Mouse (Mus musculus): ENCODE results near the gene Fermt2. TPM values are rescaled to one million over a fixed set of nuclear protein-coding genes. Genes with fewer than 3 reads are reported as not detected.

Fermt2 gene
- 138 and 147 TPM in 2 replicates for polyA plus RNA-seq (2015; fragmentation: Nextera tagmentation; extraction: Ambion mirVana)

DNA sequence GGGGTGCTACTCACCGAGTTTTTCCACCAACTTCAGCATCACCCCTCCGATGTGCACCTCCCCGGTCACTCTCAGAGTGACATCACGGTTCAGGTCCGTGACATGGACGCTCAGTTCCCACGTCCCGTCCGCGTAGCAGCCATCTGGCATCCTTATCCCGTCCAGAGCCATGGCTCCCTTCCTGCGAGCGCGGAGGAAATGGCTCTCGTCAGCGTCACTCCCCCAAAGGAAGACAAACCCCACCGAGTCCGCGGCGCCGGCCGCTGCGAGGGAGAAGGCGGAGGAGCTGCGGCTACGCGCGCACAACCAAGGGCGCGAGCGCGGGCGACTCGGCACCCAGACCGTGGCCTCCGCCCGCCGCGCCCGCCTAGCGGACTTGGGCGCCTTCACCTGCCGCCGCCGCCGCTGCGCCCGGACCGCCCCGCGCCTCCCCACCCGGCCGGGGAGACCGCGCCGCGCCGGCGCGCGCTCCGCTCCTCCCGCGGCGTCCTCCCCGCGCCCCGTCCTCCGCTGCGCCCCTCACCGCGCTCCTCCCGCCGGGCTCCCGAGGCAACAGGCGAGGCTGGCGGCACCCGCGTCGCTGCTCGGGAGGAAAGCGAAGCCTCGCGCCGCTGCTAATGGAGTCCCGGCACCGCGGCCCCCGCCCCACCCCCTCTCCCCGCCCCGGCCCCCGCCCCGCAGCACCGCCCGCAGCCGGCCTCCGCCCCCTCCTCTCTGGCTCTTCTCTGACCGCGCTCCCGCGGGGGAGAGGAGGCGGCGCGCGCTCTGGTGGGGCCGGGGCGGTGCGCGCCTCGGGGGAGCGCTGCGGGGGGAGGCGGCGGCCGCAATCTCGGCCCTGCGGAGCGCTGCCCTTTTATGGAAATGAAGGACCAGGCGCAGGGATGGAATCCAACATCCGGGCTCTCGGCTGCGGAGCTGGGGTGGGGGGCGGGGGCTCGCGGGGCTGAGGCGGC, at the start of gene Fermt2:
Gene Fermt2 (minus strand): TSS at position 708 of the 953 bp plus-strand sequence.
- no peaks in the 10 kb centered on the region for H3K36me3 ChIP-seq
- WGBS = under 1% methylated on average over 62 of the region's 126 CpGs
- H3K4me2 ChIP-seq (replicated peaks) = peak within 1 kb of the TSS; percentile 78
- H3K9ac ChIP-seq = peak within 1 kb of the TSS; percentile 90
- no peaks in the 10 kb centered on the region for H3K27me3 ChIP-seq
- peak within 1 kb of the TSS; percentile 77 for H3K4me3 ChIP-seq
- peak; percentile 88 for ATAC-seq (ENCODE audit: low FRiP score, low read depth)
- H3K27ac ChIP-seq = peak within 1 kb of the TSS; percentile 97
- peaks cover 33% of the 10 kb centered on the region for H3K4me1 ChIP-seq
- H3K9me3 ChIP-seq = no peaks in the 10 kb centered on the region

DNA sequence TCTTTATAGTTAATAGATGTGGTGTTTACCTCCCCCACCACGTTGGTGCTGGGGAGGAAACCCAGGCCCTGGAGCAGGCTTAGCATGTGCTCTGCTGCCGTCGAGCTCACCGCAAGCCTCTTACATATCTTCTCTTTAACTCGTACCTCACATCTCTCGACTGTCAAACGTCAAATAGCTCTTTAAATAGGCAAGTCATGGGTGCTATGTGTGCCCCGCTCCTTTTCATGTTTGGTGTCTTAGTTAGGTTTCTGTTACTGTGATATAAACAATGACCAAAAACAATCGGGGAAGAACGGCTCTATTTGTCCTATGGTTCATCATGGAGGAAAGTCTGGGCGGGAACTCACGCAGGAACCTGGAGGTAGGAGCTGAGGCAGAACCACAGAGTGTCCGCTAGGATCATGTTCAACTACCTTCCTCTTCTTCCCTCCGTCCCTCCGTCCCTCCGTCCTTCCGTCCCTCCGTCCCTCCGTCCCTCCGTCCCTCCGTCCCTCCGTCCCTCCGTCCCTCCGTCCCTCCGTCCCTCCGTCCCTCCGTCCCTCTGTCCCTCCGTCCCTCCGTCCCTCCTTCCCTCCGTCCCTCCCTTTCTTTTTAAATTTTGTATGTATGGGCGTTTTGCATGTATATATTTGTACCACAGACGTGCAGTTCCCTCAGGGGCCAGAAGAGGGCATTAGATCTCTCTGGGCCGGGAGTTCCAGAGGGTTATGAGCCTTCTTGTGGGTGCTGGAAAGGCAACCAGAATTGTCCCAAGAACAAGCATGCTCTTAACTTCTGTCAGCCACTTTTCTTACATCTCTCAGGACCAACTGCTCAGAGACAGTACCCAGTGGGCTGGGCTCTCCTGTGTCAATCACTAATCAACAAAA, 36.4 kb upstream of the Fermt2 start:
- H3K4me3 ChIP-seq = peak overlapping the region; percentile 30
- no peaks in the 10 kb centered on the region for H3K27me3 ChIP-seq
- no peaks in the 10 kb centered on the region for H3K36me3 ChIP-seq
- H3K9me3 ChIP-seq = no peaks in the 10 kb centered on the region
- peaks cover 29% of the 10 kb centered on the region for H3K4me1 ChIP-seq
- H3K27ac ChIP-seq = peak overlapping the region; percentile 95
- 20% methylated on average over 28 of the region's 33 CpGs for WGBS
- no peak; the same call in 1 of the 2 replicates for ATAC-seq (ENCODE audit: low FRiP score, low read depth)
- H3K9ac ChIP-seq = peak overlapping the region; percentile 2
- peak overlapping the region; percentile 58 for H3K4me2 ChIP-seq (replicated peaks)

DNA sequence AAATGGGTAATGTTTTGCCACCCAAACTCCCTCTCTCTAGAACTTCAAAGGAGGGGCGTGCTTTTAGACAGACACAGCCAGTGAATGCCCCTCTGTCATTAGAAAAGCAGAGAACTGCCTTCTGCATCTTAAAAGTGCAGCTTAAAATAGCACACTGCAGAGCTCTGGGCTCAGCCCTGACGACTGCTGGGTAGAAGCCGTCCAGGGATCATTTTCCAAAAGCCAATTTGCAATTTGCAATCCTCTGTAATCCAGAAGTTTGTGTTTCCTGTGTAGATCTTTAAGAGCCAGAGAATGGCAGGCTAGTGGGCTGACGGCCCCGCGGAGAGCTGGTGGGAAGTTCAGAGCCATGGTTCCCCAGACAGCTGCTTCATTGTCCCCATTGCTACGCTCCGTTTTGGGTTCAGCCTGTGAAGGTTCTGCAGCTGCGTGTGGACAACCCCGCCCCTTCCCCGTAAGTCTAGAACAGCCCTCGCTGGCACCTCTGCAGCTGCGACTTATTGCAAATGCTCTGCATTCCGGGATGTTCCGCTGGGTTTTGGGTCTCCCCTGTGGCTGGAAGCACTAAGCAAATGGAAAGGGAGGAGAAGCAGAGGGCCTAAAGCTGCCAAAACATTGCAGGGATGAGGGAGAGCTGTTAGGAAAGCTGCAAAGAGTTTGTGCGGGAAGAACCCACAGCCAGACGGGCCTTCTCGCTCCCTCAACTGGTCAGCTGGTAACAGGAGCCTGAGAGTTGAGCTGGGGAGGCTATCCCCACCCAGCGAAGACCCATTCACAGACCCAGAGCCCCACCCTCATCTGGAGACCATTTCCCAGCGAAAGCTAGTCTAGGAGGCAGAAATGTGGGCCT, 35.5 kb upstream of the Fermt2 start:
- WGBS = 4% methylated on average over 20 of the region's 20 CpGs
- peak; percentile 86 for ATAC-seq (ENCODE audit: low FRiP score, low read depth)
- peak overlapping the region; percentile 30 for H3K4me3 ChIP-seq

DNA sequence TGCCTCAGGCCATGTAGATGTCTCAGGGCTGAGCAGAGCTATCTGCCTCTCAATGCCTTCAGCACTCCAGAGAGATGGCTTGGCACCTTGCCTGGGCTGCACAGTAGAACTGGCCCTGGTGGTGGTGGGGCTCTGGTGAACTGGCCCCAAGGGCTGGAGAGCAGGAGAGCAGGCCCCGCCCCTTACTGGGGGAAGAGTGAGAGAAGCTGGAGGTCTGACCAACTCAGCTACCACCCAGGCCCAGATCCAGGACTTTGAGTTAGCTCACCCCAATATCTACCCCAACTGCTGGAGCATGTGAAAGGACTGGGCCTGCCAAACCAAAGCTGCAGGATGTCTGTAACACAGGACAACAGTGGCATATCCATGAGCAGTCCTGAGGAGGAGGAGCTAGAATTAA, 33.7 kb upstream of the Fermt2 start:
- ATAC-seq (ENCODE audit: low FRiP score, low read depth) = peak; percentile 20; the same call in 1 of the 2 replicates
- no peak overlapping the region for H3K4me3 ChIP-seq
- no peak overlapping the region for H3K4me2 ChIP-seq (replicated peaks)
- H3K4me1 ChIP-seq = peaks cover 29% of the 10 kb centered on the region
- no peaks in the 10 kb centered on the region for H3K9me3 ChIP-seq
- 0 out of 2 replicates have a peak overlapping the region, but pooled peaks have one; percentile 48 for H3K27ac ChIP-seq
- H3K27me3 ChIP-seq = no peaks in the 10 kb centered on the region
- H3K36me3 ChIP-seq = no peaks in the 10 kb centered on the region
- 86% methylated on average over 1 of the region's 1 CpGs for WGBS
- H3K9ac ChIP-seq = no peak overlapping the region

More for the DNA sequence above, 35.5 kb upstream of the Fermt2 start:
- Histone ChIP-seq H3K27me3 (no peaks in the 10 kb centered on the region), H3K9ac (no peak overlapping the region; the same call in 1 of the 2 replicates), H3K4me1 (peaks cover 29% of the 10 kb centered on the region), H3K36me3 (no peaks in the 10 kb centered on the region), H3K4me2 (replicated peaks) (peak overlapping the region; percentile 58), H3K27ac (peak overlapping the region; percentile 95), H3K9me3 (no peaks in the 10 kb centered on the region)

DNA sequence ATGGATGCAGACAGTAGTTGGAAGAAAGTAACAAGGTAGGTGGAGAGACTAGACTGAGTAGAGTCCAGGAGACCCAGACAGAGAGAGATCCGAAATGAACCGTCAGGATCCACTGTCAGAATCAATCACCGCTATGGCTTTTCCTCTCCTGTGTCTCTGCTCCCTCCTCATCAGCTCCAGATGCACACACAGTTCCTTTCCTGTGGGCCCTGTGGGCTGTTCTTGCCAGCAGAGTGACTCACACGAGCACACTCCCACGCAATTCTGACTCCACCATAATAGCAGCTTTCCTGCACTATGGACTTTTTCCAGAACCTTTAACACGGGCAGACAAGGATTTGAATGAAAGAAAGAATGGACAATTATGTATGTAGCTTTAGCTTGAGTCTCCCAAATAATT, 31.8 kb upstream of the Fermt2 start:
- Histone ChIP-seq H3K4me1 (peaks cover 29% of the 10 kb centered on the region), H3K27ac (no peak overlapping the region), H3K9me3 (0 out of 2 replicates have a peak, but pooled peaks cover 1% of the 10 kb centered on the region), H3K4me2 (replicated peaks) (no peak overlapping the region), H3K9ac (no peak overlapping the region), H3K27me3 (no peaks in the 10 kb centered on the region), H3K4me3 (no peak overlapping the region), H3K36me3 (no peaks in the 10 kb centered on the region)
- ATAC-seq (ENCODE audit: low FRiP score, low read depth) = no peak
- 70% methylated on average over 6 of the region's 6 CpGs for WGBS

DNA sequence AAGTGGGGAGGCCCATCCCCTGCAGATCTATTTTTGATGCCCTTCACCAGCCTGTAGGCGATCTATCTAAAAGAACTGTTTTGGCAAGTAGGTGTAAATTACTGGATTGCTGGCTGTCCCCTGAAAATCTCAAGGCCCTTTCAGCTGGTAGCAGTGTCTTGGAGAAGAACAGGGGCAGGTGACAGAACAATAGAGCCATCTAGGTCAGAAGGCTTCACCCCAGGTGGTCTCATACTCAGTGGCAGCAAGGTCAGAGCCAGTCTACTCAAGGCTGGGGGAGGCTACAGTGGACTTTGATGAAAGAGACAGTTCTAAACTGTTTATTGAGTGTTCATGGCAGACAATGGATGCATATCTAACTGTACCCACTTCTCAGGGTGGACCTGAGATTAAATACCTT, 29.1 kb upstream of the Fermt2 start:
- Histone ChIP-seq H3K4me3 (no peak overlapping the region), H3K36me3 (no peaks in the 10 kb centered on the region), H3K4me2 (replicated peaks) (no peak overlapping the region), H3K9ac (no peak overlapping the region), H3K4me1 (peaks cover 11% of the 10 kb centered on the region), H3K27me3 (no peaks in the 10 kb centered on the region), H3K9me3 (peaks cover 6% of the 10 kb centered on the region; the same call in 1 of the 2 replicates), H3K27ac (no peak overlapping the region)
- WGBS = 92% methylated on average over 1 of the region's 1 CpGs
- no peak for ATAC-seq (ENCODE audit: low FRiP score, low read depth)

DNA sequence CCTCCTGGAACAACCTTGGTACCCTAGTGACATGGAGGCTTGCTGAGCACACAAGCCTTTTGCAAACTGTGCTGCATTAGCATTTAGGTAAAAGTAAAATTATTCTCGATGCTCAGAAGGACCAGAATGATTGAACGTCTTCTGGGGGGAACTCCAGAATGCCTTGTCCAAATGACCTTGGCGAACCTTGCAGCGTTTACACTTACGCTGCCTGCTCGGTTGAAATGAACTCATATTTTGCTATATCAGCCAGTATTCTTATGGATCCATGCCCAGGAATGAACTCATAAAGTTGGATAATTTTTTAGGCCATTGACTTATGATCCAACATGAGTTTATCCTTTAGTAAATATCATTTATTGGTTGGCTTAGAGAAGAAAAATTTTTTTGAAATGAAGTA, 24.4 kb upstream of the Fermt2 start:
- no peak overlapping the region for H3K4me3 ChIP-seq
- ATAC-seq (ENCODE audit: low FRiP score, low read depth) = no peak
- 0 out of 2 replicates have a peak overlapping the region, but pooled peaks have one; percentile 6 for H3K27ac ChIP-seq
- 0 out of 2 replicates have a peak, but pooled peaks cover 7% of the 10 kb centered on the region for H3K4me1 ChIP-seq
- no peaks in the 10 kb centered on the region for H3K36me3 ChIP-seq
- H3K9me3 ChIP-seq = peaks cover 6% of the 10 kb centered on the region; the same call in 1 of the 2 replicates
- no peak overlapping the region for H3K9ac ChIP-seq
- 85% methylated on average over 6 of the region's 6 CpGs for WGBS
- H3K27me3 ChIP-seq = no peaks in the 10 kb centered on the region
- no peak overlapping the region for H3K4me2 ChIP-seq (replicated peaks)

DNA sequence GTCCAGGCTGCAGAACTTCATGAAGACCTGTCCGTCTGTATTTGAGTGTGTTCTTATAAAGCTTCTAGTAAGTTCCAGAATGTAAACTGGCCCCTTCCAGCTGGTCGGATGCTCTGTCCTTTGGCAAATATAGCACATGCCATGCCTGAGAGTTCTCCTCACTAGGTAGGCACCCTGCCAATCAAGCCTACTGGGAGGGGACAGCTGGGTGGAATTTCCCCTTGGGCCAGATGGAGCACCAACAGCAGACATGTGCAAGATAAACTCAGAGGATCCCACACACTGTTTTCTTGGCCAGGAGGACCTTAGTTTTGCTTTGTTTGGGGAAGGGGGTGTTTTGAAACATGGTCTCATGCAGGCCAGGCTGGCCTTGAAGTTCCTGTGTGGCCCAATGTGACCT, 23.9 kb upstream of the Fermt2 start:
- no peaks in the 10 kb centered on the region for H3K36me3 ChIP-seq
- no peak overlapping the region for H3K9ac ChIP-seq
- no peak overlapping the region for H3K4me2 ChIP-seq (replicated peaks)
- H3K27ac ChIP-seq = 0 out of 2 replicates have a peak overlapping the region, but pooled peaks have one; percentile 6
- H3K4me1 ChIP-seq = 0 out of 2 replicates have a peak, but pooled peaks cover 7% of the 10 kb centered on the region
- no peak for ATAC-seq (ENCODE audit: low FRiP score, low read depth)
- H3K4me3 ChIP-seq = no peak overlapping the region
- H3K9me3 ChIP-seq = peaks cover 6% of the 10 kb centered on the region; the same call in 1 of the 2 replicates
- 86% methylated on average over 2 of the region's 2 CpGs for WGBS
- H3K27me3 ChIP-seq = no peaks in the 10 kb centered on the region

DNA sequence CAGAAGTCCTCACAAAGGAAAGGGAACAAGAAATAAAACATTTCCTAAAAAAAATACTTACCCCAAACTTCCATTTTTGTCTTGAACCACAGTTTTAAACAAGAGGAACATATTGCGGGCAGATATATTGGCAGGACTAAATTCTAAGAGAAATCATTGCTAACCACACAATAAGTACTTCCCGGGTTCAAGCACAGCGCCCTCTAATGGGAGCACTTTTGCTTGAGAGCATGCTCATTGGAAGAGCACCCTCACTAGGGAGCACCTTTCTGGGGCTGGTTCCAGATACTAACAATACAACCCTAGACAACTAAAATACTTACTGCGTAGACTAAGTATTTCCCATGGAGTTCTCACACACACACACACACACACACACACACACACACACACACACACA, 22.5 kb upstream of the Fermt2 start:
- H3K9me3 ChIP-seq = peaks cover 6% of the 10 kb centered on the region; the same call in 1 of the 2 replicates
- ATAC-seq (ENCODE audit: low FRiP score, low read depth) = no peak
- no peak overlapping the region for H3K4me3 ChIP-seq
- no peak overlapping the region for H3K4me2 ChIP-seq (replicated peaks)
- no peaks in the 10 kb centered on the region for H3K27me3 ChIP-seq
- no peaks in the 10 kb centered on the region for H3K36me3 ChIP-seq
- H3K27ac ChIP-seq = no peak overlapping the region
- H3K9ac ChIP-seq = no peak overlapping the region
- 0 out of 2 replicates have a peak, but pooled peaks cover 7% of the 10 kb centered on the region for H3K4me1 ChIP-seq
- 84% methylated on average over 4 of the region's 4 CpGs for whole genome bisulfite sequencing

DNA sequence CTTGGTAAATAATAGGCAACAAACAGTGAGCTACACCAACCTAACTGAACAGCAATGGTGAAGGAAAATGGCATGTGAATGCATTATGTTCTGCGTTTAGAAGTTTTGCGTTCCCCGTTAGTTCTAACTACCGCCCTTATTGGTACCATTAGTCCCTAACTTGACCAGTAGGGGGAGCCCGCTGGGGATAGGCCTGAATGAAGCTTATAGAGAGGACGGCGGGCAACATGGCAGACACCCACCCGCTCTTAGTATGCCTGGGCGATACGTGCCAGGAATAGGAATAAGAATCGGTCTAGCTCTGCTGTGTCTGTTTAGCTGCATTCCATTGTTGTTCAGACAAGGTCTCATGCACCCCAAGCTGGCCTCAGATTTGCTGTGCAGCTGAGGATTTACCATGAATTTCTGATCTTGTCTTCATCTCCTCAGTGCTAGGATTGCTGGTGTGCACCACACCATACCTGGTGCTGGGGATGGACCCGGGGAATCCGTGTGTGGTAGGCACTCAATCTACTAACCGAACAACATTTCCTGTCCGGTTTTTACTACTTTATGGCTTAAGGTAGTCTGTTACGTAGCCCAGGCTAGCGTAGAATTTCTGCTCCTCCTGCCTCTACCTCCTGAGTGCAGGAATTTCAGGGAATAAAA, 21.3 kb upstream of the Fermt2 start:
- Histone ChIP-seq H3K27ac (no peak overlapping the region), H3K36me3 (no peaks in the 10 kb centered on the region), H3K9ac (no peak overlapping the region), H3K27me3 (no peaks in the 10 kb centered on the region), H3K4me1 (0 out of 2 replicates have a peak, but pooled peaks cover 7% of the 10 kb centered on the region), H3K9me3 (0 out of 2 replicates have a peak, but pooled peaks cover under 1% of the 10 kb centered on the region), H3K4me3 (no peak overlapping the region), H3K4me2 (replicated peaks) (0 out of 2 replicates have a peak overlapping the region, but pooled peaks have one; percentile 9)
- ATAC-seq (ENCODE audit: low FRiP score, low read depth) = no peak
- 58% methylated on average over 17 of the region's 17 CpGs for WGBS
